Mouse (Mus musculus) ES-Bruce4 (cell line): ENCODE data around the gene Kat2a.

Experiments
- CTCF ChIP-seq: IDR thresholded peaks from one replicate; pipeline ENCODE4 v1.8.1; 2011; ENCODE audit warnings: low read depth, low read length
- EP300 ChIP-seq: IDR thresholded peaks from 2 replicates; pipeline ENCODE4 v1.6.1; 2011; ENCODE audit warnings: low read depth, low read length; ENCODE audit not compliant: insufficient read depth
- POLR2A ChIP-seq: IDR thresholded peaks from one replicate; pipeline ENCODE4 v1.8.1; 2011; ENCODE audit warnings: low read length; ENCODE audit not compliant: insufficient read depth

- TF ChIP-seq EP300 (no peak), CTCF (no peak), POLR2A (no peak)
Measured at GRCm38 (mm10) chr11:100736746-100737080, 24.4 kb upstream of the Kat2a start.
